Mouse (Mus musculus): Measurements from ENCODE around the gene Prss57.
"Not testable (repeated sequence)": the region's sequence is repeated elsewhere in the genome, so short reads cannot be mapped to it uniquely, and the experiment has no call there.

The Prss57 gene

GRCm38 (mm10) chr10:79781956-79782355 is 8.8 kb downstream of the Prss57 start:
- no peak for ATAC-seq (ENCODE audit: low TSS enrichment)

GRCm38 (mm10) chr10:79781139-79781538 is 9.6 kb downstream of the Prss57 start:
- ATAC-seq (ENCODE audit: low TSS enrichment): no peak

DNA sequence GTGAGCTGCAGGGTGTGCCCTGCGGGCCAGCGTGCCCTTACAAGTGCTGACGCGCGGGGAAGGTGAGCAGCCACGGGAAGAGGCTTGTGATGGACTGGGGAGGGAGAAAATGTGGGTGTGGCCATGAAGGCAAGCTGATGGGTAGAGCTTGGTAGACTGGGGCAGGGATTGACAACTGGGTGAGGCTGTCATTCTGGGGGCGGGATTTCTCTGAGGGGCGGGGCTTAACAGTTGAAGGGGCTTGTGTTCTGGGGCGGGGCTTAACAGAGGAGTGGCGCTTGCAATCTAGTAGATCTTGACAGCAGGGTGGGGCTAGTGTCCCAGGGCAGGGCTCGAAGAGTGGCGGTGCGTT is 10.1 kb downstream of the Prss57 start:
- ATAC-seq (ENCODE audit: low TSS enrichment): peak; percentile 57

GRCm38 (mm10) chr10:79779784-79780663 is 10.7 kb downstream of the Prss57 start:
- ATAC-seq (ENCODE audit: low TSS enrichment): peak; percentile 74

DNA sequence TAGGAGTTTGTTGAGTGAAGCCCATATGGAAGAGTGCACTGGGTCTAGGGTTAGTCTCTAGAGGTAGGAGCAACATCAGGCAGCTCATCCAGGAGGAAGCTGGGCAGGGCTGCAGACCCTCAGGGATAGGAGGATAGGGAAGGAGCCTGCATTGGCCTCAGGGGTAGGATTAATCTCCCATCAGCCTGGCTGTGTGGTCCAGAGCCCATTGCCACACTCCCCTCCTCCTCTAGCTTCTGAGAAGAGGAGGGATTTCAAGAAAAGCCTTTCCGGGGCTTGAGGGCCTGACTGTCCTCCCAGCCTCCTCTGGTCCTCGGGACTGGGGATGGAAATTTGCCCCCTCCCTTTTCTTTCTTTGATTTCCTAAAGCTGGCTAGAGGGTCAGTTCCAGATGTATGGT is 11.6 kb downstream of the Prss57 start:
- no peak for ATAC-seq (ENCODE audit: low TSS enrichment)

GRCm38 (mm10) chr10:79778006-79778405 is 12.8 kb downstream of the Prss57 start:
- no peak for ATAC-seq (ENCODE audit: low TSS enrichment)

DNA sequence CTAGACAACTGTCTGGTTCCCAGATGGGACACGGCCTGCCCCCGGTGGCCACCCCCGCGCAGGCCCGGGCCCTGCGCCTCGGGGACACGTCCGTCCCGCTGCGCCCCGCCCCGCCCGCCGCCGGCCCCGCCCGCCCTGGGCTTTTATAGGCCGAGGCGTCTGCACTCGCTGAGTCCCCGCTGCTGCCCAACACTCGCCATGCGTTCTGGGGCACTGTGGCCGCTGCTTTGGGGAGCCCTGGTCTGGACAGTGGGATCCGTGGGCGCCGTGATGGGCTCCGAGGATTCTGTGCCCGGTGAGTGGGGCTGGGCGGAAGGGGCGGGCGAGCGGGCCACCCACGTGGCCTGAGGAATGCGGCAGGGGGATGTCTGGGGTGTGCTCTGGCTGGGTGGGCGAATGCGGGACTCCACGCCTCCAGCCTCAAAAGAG is 13.6 kb downstream of the Prss57 start, which contains the start of gene Fstl3:
TSS of gene Fstl3 (plus strand) at position 170 of the 429 bp plus-strand sequence.
- ATAC-seq (ENCODE audit: low TSS enrichment): no peak

DNA sequence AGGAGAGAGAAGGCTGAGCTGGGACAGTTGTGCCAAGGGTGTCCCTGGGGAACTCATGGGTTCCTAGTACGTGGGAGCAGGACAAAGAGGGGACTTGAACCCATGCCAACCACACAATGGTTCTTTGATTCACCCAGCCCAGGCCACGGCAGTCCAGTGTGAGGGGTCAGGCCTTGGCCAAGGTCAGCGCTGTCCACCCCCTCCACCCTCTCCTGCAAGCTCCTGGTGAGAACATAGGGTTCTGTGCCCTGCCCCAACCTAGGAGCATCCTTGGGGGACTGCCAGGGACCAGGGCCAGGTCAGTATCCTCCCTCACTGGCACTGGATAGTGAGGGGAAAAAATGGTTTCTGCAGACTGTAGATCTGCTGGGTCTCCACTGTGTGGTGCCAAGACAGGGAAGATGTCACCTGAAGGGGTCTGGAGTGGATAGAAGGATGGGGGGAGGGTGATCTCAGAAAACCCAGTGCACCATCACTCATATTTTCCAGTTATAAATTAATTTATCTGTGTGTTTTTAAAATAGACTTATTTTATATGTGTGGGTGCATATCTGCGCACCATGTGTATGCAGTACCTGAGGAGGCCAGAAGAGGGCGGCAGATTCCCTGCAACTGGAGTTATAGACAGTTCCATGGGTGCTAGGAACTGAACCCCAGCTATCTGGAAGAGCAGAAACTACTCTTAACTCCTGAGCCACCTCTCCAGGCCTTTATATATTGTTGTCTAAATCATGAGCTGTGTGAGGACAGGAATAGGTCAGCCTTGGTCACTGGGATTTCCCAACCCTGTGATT is 16.1 kb downstream of the Prss57 start:
- no peak for ATAC-seq (ENCODE audit: low TSS enrichment)

GRCm38 (mm10) chr10:79773208-79773607 is 17.6 kb downstream of the Prss57 start:
- no peak for ATAC-seq (ENCODE audit: low TSS enrichment)

- ATAC-seq (ENCODE audit: low TSS enrichment): no peak
Observed at GRCm38 (mm10) chr10:79772320-79772719, 18.4 kb downstream of the Prss57 start.

DNA sequence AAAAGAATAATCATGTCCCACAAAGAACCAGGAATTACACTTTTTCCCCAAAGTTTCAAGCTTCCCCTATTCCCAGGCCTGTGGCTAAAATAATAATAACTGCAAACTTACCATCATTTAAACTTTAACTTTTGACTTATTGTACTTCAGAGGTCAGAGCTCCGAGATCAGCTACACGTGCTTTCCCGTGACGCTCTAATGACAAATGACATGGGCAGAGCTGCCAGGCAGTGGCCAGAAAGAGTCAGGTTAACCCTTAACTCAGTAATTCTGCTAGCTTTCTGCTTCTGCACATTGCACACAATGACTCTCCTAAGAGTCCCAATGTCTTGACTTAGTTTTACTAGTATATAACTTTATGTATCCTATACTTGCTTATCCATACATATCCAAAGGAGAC is 21.4 kb downstream of the Prss57 start:
- ATAC-seq (ENCODE audit: low TSS enrichment): no peak

DNA sequence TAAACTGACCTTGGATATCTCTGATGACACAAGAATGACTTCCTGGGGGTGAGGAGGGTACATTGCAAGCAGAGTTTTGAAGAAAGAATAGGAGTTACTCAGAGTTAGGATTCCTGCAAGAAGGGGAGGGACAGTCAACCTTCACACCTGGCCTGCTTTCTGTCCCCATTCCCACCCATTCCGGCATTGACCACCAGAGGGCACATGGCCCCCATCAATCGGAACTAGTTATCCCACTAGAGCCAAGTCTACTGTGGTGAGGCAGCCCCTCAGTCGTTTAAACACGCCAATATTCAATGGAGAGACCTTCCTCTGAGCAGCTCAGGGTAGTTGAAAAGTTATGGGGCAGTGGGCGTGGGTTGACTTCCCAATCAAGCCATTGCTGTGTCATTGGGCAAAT is 22.4 kb downstream of the Prss57 start:
- ATAC-seq (ENCODE audit: low TSS enrichment): peak; percentile 8; the same call in 1 of the 2 replicates

GRCm38 (mm10) chr10:79767372-79768244 is 23.2 kb downstream of the Prss57 start:
- ATAC-seq (ENCODE audit: low TSS enrichment): peak; percentile 71

DNA sequence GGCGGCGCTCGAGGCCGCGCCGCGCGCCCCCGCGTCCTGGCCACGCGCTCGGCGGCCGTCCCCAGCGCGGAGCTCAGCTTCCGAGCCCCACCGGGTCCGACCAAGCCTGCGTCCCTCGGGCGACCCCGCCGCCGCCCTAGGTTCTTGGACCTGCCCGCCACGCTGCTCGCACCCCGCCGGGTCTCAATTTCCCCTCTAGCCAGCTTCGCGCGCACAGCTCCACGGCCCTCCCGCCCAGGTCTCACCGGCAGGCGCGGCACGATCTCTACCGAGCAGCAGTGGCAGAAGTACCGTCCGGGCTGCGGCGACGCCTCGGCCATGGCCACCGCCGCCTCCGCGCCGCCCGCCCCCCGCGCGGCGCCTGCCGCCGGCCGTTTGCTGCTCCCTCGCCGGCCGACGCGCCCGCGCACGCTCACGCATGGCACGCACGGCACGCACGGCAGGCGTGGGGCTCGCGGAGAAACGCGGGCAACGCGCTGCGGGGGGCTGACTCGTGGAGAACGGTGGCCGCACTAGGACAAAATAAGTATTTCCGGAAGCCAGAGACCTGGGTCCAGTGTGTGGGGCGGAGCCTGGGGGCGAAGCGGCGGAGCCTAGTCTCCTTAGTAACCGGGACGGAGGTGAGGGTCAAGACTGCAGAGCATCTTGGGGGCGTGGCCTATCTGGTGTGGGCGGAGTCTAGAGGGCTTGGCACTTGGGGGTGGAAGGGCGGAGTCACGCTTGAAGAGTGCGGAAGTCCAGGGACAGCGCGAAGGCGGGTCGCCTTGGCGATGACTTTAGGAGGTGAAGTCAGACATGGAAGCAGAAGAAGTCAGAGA is 24.0 kb downstream of the Prss57 start, which contains the start of gene Rnf126:
TSS of gene Rnf126 (minus strand) at position 445 of the 818 bp plus-strand sequence.
- peak; percentile 52 for ATAC-seq (ENCODE audit: low TSS enrichment)

GRCm38 (mm10) chr10:79766001-79766507 is 24.7 kb downstream of the Prss57 start:
- no peak for ATAC-seq (ENCODE audit: low TSS enrichment)

DNA sequence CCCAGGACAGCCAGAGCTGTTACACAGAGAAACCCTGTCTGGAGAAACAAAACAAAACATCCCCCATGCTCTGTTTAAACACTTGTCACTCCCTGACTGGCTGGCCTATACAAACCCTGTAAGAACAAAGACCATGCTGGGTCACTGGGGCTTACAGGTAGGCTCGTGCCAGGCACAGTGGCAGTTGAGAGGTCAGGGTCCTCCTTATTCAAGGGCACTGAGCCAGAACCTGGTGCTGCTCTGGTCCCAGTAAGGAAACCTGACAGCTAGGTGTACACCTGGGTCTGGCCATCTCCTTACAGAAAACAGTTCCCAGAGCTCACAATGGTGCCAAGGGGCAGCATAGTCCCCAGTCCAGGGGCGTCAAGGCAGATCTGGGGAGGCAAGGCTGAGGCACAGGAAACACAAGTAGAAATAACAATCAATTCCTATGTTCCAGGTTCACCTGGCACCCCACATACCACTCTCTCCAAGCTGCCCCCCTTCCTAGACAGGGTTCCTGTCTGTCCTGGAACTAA is 25.5 kb downstream of the Prss57 start:
- ATAC-seq (ENCODE audit: low TSS enrichment): no peak

GRCm38 (mm10) chr10:79764234-79764633 is 26.5 kb downstream of the Prss57 start:
- no peak for ATAC-seq (ENCODE audit: low TSS enrichment)

DNA sequence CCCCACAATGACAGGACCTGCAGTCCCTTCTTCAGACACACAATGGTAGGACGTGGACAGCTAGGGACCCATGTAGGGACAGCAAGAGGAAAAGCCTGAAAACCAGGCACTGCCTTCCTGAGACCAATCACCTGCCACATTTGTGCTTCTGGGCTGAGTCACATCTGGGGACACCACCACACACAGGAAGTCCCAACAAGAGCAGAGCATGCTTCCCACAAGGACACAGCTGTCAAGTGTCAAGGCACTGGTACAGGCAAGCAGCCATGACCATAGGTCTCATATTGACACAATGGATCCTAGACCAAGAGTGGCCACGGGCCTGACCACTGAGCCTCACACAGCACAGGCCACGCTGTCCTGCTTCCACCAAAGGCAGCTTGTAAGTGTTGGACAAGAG is 27.9 kb downstream of the Prss57 start:
- ATAC-seq (ENCODE audit: low TSS enrichment): no peak

- no peak for ATAC-seq (ENCODE audit: low TSS enrichment)
Observed at GRCm38 (mm10) chr10:79760603-79761143, 30.1 kb downstream of the Prss57 start.

DNA sequence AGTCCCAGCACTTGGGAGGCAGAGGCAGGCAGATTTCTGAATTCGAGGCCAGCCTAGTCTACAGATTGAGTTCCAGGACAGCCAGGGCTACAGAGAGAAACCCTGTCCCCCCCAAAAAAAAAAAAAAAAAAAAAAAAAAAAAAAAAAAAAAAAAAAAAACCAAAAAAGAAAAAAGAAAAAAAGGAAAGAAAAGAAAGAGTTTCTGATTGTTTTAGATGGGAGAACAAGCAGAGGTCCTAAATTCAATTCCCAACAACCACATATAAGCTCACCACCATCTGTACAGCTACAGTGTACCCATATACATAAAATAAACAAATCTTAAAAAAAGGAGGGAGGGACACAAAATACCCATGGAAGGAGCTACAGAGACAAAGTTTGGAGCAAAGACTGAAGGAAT is 31.1 kb downstream of the Prss57 start:
- ATAC-seq (ENCODE audit: low TSS enrichment): not testable (repeated sequence)

Measured in frontal cortex, adult (tissue).